8 mouse cellular contexts compared by ENCODE assay signal in the genomic region with DNA sequence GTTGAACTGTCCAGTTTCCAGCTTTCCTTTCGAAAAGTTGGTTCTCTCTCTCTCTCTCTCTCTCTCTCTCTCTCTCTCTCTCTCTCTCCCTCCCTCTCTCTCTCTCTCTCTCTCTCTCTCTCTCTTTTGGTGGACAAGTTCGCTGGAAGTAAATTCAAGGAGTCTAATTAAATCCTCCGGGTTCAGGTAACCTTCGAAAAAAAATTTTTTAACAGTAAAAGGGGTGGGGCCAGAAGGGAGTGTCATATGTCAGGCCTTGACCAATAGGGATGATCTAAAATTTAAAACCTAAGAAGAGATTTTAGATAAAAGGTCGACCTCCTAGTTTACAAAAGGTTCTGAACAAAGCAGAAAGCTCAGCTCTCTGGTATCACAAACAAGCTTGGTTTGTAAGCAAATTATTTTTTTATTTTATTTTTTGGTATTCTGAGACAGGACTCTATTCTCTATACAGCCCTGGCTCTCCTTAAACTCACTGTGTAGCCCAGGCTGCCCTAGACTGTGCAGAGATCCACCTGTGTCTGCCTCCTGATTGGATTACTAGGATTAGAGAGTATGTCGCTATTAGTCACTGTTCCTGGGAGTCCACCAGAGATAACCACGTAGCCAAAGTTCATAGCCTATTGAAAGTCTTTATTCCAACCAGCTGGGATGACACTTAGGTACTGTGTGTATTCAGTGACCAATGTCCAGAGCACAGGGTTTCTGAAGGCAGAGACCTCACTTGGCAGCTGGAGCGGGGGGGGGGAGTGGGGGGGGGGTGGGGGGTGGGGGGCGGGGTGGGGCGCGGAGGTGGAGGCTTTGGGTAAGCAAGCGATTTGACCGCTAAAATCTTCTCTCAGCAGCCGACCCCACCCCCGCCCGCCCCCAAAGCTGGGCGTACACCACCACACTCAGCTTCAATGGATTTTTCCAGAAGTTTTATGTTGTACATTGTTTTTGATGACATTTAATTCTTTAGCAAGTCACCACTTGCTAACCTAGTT. TPM values are rescaled to one million over a fixed set of nuclear protein-coding genes. Genes with fewer than 3 reads are reported as not detected.
A peak's percentile ranks its signal among the peaks of the same experiment; 100 is the strongest.
DNase-seq lines count a peak whose midpoint lies in the region; ATAC-seq and TF ChIP-seq lines count a peak whose summit lies in the region.

No protein-coding gene starts in this region.

- 2% methylated on average over 11 of the region's 17 CpGs for WGBS in heart, embryonic 13.5 days
- 10% methylated on average over 15 of the region's 17 CpGs for WGBS in kidney, postnatal 0 days
- 4% methylated on average over 17 of the region's 17 CpGs for WGBS in stomach, embryonic 14.5 days

- H3K4me2 ChIP-seq in heart, embryonic 13.5 days: peak overlapping the region; percentile 85
- peak overlapping the region; percentile 83 for H3K4me2 ChIP-seq in kidney, postnatal 0 days (ENCODE audit: low read length)
- H3K4me2 ChIP-seq in stomach, embryonic 14.5 days (replicated peaks; ENCODE audit: low read depth, low read length): peak overlapping the region; percentile 81

- DNase-seq in NIH3T3 (ENCODE audit: low read depth): peak; percentile 89
- peak; percentile 73 for DNase-seq in embryo, embryonic 9.5 days (ENCODE audit: extremely low spot score)
- peak; percentile 94 for DNase-seq in kidney, postnatal 0 days (ENCODE audit: low spot score)
- DNase-seq in frontal cortex, postnatal 36 days (ENCODE audit: low spot score in 2 of 2): no peak

- TF ChIP-seq CTCF in C2C12 (IDR thresholded peaks at IDR 0.05; ENCODE audit: control insufficient read depth, insufficient read depth, insufficient read length): no peak
- no peak for TF ChIP-seq CTCF in kidney, postnatal 0 days (IDR thresholded peaks at IDR 0.05; ENCODE audit: low read depth)

- peaks cover 35% of the 10 kb centered on the region for H3K79me3 ChIP-seq in C2C12 (ENCODE audit: low read depth)

- H3K4me3 ChIP-seq in C2C12 (ENCODE audit: insufficient read depth, poor library complexity, severe bottlenecking): peak overlapping the region; percentile 69
- H3K4me3 ChIP-seq in heart, embryonic 13.5 days: peak overlapping the region; percentile 78
- peak overlapping the region; percentile 81 for H3K4me3 ChIP-seq in kidney, postnatal 0 days (replicated peaks; ENCODE audit: low read depth, low read length)
- H3K4me3 ChIP-seq in stomach, embryonic 14.5 days (ENCODE audit: low read depth, low read length): peak overlapping the region; percentile 68

- peaks cover 43% of the 10 kb centered on the region for H3K79me2 ChIP-seq in C2C12 (ENCODE audit: control insufficient read depth, insufficient read depth)

- H3K9me3 ChIP-seq in heart, embryonic 13.5 days: no peaks in the 10 kb centered on the region
- H3K9me3 ChIP-seq in kidney, postnatal 0 days (replicated peaks; ENCODE audit: low read length): no peaks in the 10 kb centered on the region
- no peaks in the 10 kb centered on the region for H3K9me3 ChIP-seq in stomach, embryonic 14.5 days (ENCODE audit: control insufficient read depth, low read depth, low read length)

- peaks cover 29% of the 10 kb centered on the region for H3K36me3 ChIP-seq in C2C12 (ENCODE audit: control insufficient read depth, insufficient read depth)
- peaks cover 30% of the 10 kb centered on the region for H3K36me3 ChIP-seq in heart, embryonic 13.5 days
- 0 out of 2 replicates have a peak, but pooled peaks cover 4% of the 10 kb centered on the region for H3K36me3 ChIP-seq in kidney, postnatal 0 days (ENCODE audit: insufficient read depth, low read length)
- H3K36me3 ChIP-seq in stomach, embryonic 14.5 days (ENCODE audit: control insufficient read depth, insufficient read depth, low read length): peaks cover under 1% of the 10 kb centered on the region; the same call in 1 of the 2 replicates

- ATAC-seq in heart, embryonic 13.5 days (ENCODE audit: extremely low read depth, insufficient number of reproducible peaks, low FRiP score, low TSS enrichment): peak; percentile 64; the same call in 1 of the 2 replicates
- ATAC-seq in kidney, postnatal 0 days (replicated peaks; ENCODE audit: low FRiP score, low read depth): peak; percentile 91
- ATAC-seq in megakaryocyte, adult 5-6 weeks (ENCODE audit: poor library complexity, severe bottlenecking): peak; percentile 62
- peak; percentile 80 for ATAC-seq in stomach, embryonic 14.5 days (ENCODE audit: insufficient number of reproducible peaks, insufficient read depth, low FRiP score, low read depth)

- H3ac ChIP-seq in C2C12 (ENCODE audit: control insufficient read depth, insufficient read length, low read depth): no peak overlapping the region

- peaks cover 36% of the 10 kb centered on the region for H3K4me1 ChIP-seq in heart, embryonic 13.5 days
- H3K4me1 ChIP-seq in kidney, postnatal 0 days (replicated peaks; ENCODE audit: insufficient read depth, low read length): peaks cover 12% of the 10 kb centered on the region; the same call in 1 of the 2 replicates
- no peaks in the 10 kb centered on the region for H3K4me1 ChIP-seq in stomach, embryonic 14.5 days (ENCODE audit: control insufficient read depth, insufficient read depth, low read length)

- H3K9ac ChIP-seq in heart, embryonic 13.5 days: peak overlapping the region; percentile 96
- peak overlapping the region; percentile 91 for H3K9ac ChIP-seq in kidney, postnatal 0 days (ENCODE audit: low read depth, low read length)
- H3K9ac ChIP-seq in stomach, embryonic 14.5 days (replicated peaks; ENCODE audit: low read depth, low read length): peak overlapping the region; percentile 88; the same call in 1 of the 2 replicates

- H3K27me3 ChIP-seq in C2C12 (ENCODE audit: control insufficient read depth, insufficient read depth, insufficient read length): no peaks in the 10 kb centered on the region
- no peaks in the 10 kb centered on the region for H3K27me3 ChIP-seq in heart, embryonic 13.5 days (replicated peaks)
- H3K27me3 ChIP-seq in kidney, postnatal 0 days (ENCODE audit: insufficient read depth, low read length): no peaks in the 10 kb centered on the region
- no peaks in the 10 kb centered on the region for H3K27me3 ChIP-seq in stomach, embryonic 14.5 days (ENCODE audit: control insufficient read depth, insufficient read depth, low read length)

- peak overlapping the region; percentile 99 for H3K27ac ChIP-seq in heart, embryonic 13.5 days (replicated peaks)
- peak overlapping the region; percentile 100 for H3K27ac ChIP-seq in kidney, postnatal 0 days
- peak overlapping the region; percentile 100 for H3K27ac ChIP-seq in stomach, embryonic 14.5 days (ENCODE audit: low read length)

TF ChIP-seq in C2C12, 6 proteins besides CTCF, POLR2A, EP300 and RAD21:
- no peak for TF ChIP-seq MYOG (IDR thresholded peaks at IDR 0.05; ENCODE audit: control insufficient read depth, extremely low read depth, insufficient read length)
- TF ChIP-seq MYOD1 (IDR thresholded peaks at IDR 0.05; ENCODE audit: control insufficient read depth, insufficient read length, low read depth): no peak
- no peak for TF ChIP-seq CEBPB (IDR thresholded peaks at IDR 0.05; ENCODE audit: low read depth)
- TF ChIP-seq USF1 (IDR thresholded peaks at IDR 0.05; ENCODE audit: low read depth): peak; percentile 75
- TF ChIP-seq FOSL1 (IDR thresholded peaks at IDR 0.05; ENCODE audit: insufficient read depth, low read length, poor library complexity, severe bottlenecking): no peak
- no peak for TF ChIP-seq MAX (IDR thresholded peaks at IDR 0.05)

RNA-seq across cellular contexts. Expression of a gene that starts 1.1 kb away (rescaled TPM):
- polyA plus RNA-seq in C2C12 (2012; fragmentation: generic; extraction: Trizol): 23.6 TPM
- 29.2 and 40.0 TPM in 2 replicates for polyA plus RNA-seq in heart, embryonic 13.5 days (2015; fragmentation: Nextera tagmentation; extraction: Ambion mirVana)
- polyA plus RNA-seq in kidney, postnatal 0 days (2015; fragmentation: Nextera tagmentation; extraction: Ambion mirVana): 62.1 and 66.4 TPM in 2 replicates
- 68.7 and 72.3 TPM in 2 replicates for total RNA-seq in megakaryocyte, adult 5-6 weeks (2015)
- total RNA-seq in megakaryocyte, adult 5-6 weeks (2017): 117 and 130 TPM in 2 replicates
- 38.8 and 44.1 TPM in 2 replicates for polyA plus RNA-seq in stomach, embryonic 14.5 days (2014; fragmentation: Nextera tagmentation; extraction: Ambion mirVana)

RNA-seq across cellular contexts. Expression of a gene that starts 16.6 kb away (rescaled TPM):
- polyA plus RNA-seq in C2C12 (2012; fragmentation: generic; extraction: Trizol): 0.23 TPM
- not detected in 2 replicates for polyA plus RNA-seq in heart, embryonic 13.5 days (2015; fragmentation: Nextera tagmentation; extraction: Ambion mirVana)
- 0.92 and 0.96 TPM in 2 replicates for polyA plus RNA-seq in kidney, postnatal 0 days (2015; fragmentation: Nextera tagmentation; extraction: Ambion mirVana)
- 0.14 TPM in 1 of 2 replicates, not detected in the other for total RNA-seq in megakaryocyte, adult 5-6 weeks (2015)
- not detected in 2 replicates for total RNA-seq in megakaryocyte, adult 5-6 weeks (2017)
- polyA plus RNA-seq in stomach, embryonic 14.5 days (2014; fragmentation: Nextera tagmentation; extraction: Ambion mirVana): not detected in 2 replicates

Comparison
In these comparisons a context has a peak if more than half of its experiments do, and no peak if none do; other contexts are left out.
1. DNase-seq: peak in NIH3T3 (single experiment), embryo, embryonic 9.5 days (single experiment) and kidney, postnatal 0 days (single experiment); none in frontal cortex, postnatal 36 days (0 of 2).
2. Peak in every context shown above with its lines, with median percentiles within 50 percentile points of each other: H3K4me3 ChIP-seq, ATAC-seq, H3K27ac ChIP-seq, H3K4me2 ChIP-seq and H3K9ac ChIP-seq.